Mouse (Mus musculus): ENCODE measurements around the gene Gm17651. TPM values are rescaled to one million over a fixed set of nuclear protein-coding genes. Genes with fewer than 3 reads are reported as not detected.

The Gm17651 gene
- total RNA-seq, 4 experiments from 2014 or later = not detected

DNA sequence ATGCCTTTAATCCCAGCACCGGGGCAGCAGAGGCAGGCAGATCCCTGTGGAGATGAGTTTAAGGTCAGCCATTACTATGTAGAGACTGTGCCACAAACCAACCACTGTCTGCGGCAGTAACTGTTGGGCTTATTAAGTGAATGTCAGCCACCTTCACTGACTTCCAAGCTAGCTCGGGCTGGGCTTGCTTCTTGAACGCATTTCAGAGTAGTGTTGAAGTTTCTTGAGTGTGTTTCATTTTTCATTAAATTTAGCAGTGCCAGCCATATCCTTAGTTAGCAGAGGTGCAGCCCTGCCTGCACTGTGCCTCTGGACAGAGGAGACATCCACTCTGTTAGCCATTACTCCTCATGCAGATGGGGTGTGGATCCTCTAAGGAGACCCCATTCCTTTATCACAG lies 43.7 kb downstream of the Gm17651 start:
- DNase-seq (ENCODE audit: low spot score in 2 of 2) = no peak

DNA sequence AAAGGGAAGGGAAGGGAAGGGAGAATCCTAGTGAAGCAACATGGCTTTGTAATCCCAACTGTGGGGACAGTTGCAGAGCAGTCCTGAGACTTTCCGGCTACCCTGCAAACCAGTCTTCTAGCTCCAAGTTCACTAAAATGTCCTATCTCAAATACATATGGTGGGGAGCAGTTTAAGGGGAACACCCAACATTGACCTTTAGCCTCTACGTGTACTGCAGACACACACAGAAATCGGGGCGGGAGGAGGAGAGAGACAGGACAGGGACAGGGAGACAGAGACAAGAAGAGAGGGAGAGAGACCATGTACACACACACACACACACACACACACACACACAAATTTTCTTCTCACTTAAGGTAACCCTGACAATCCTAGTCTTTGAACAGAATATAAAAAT lies 44.6 kb downstream of the Gm17651 start:
- no peak for DNase-seq (ENCODE audit: low spot score in 2 of 2)

DNA sequence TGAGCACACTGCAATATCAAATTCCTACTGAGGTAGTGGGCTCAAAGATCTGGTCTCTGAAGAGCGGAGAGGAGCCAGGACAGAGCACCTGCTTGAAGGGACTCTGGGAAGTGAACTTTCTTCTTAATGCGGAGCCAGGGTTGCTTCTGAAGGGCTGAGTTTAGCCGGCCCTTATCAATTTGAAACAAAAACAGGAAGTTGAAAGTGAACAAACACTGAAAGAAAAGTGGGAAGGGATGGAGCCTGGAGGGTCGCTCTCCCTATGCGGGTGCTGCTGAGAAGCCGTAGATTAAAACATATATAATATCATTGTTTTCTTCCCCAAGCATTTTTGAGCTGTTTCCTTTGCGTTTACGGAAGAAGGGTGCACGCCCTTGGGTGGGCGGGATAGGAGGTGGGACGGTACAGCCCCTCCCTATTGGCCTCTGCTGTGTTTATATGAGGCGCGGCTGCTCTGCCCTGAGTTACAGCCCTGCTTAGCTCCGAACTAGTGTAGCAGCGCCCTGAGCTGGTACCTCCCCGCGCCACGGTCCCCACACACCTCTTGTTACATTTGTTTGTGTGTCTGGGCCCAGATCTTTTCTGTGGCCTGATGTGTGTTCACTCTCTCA lies 46.0 kb downstream of the Gm17651 start, which contains the start of gene Fmo5:
Fmo5 (plus strand) TSS at position 414 of the 611 bp plus-strand sequence.
- no peak for DNase-seq (ENCODE audit: low spot score in 2 of 2)

DNA sequence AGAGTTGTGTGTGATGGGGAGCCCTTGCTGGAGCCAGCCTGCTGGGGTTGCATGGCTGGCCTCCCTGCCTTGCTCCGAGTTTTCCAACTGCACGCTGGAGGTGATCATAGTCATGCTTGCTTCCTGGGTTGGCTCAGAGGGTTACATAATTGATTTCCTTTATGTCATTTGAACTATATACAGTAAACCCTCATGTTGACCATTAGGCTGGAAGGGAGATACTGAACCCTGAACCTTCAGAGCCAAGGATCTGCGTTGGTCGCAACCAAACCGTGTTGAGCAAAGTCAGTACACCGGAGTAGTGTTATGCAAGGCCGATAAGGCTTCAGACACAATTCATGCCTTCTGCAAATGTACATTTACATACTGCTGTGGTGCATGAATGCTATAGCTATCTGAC lies 46.6 kb downstream of the Gm17651 start:
- no peak for DNase-seq (ENCODE audit: low spot score in 2 of 2)

DNA sequence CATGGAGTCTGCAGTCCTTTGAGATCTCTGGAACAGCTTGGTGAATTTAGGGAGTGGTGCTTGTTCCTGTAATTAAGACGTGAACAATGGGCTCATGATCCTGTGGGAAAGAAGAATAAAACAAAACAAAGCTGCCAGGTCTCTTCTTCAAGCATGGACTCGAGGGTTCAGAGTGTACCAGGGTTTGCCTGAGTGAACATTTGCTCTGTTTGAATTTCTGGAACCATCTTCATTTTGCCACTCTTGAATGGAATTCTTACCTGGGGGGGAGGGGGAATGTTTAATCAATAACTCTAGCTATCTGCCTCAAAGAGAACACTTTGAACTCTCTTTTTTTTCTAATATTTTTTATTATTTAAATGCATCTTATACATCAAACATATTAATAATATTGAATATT lies 49.9 kb downstream of the Gm17651 start:
- DNase-seq (ENCODE audit: low spot score in 2 of 2) = no peak

Small RNA genes within 50 kb of the gene (microRNA-seq; reads per million reads assigned to microRNA genes)
- 0 reads per million in 2 experiments for gene Mir7225

Other genes with a start within 250 kb of the Gm17651 start
- 10 to 100 TPM in 1 of 4 experiments, 1 to 10 TPM in 3; 7.8 to 10.5 (median 8.6) TPM for gene Chd1l, start 64.5 kb downstream of the Gm17651 start, total RNA-seq (2022)
- gene Fmo5, start 45.9 kb downstream of the Gm17651 start, total RNA-seq (2022) = 1 to 10 TPM; 4.2 to 4.8 (median 4.3) TPM
- gene Prkab2, start 16.5 kb downstream of the Gm17651 start, total RNA-seq (2022) = 10 to 100 TPM; 27.4 to 28.4 (median 27.6) TPM
- 100 to 1,000 TPM; 180 to 198 (median 186) TPM for gene Pde4dip, start 214.0 kb upstream of the Gm17651 start, total RNA-seq (2022)
- gene Sec22b, start 226.5 kb upstream of the Gm17651 start, total RNA-seq (2022) = 10 to 100 TPM; 79.2 to 84.7 (median 83.5) TPM

All from left cerebral cortex, adult 8-10 months (tissue).